Mouse (Mus musculus) MEL (cell line): ENCODE data around the gene Csnk1d.

ENCODE experiments used
- CTCF ChIP-seq, 3 experiments: IDR thresholded peaks in 2 of 3; conservative IDR thresholded peaks in 1 of 3; 2 replicates each; pipeline ENCODE4 v1.5.1; 2011 to 2012; ENCODE audit warnings: low read length in 3 of 3, low read depth in 2 of 3, mild to moderate bottlenecking in 2 of 3, improper control_type of control experiment in 1 of 3, inconsistent platforms in 1 of 3, mixed read lengths in 1 of 3, moderate library complexity in 1 of 3; ENCODE audit not compliant: control insufficient read depth in 1 of 3, insufficient read depth in 1 of 3, poor library complexity in 1 of 3, severe bottlenecking in 1 of 3
- EP300 ChIP-seq, 2 experiments: IDR thresholded peaks; 2 replicates each; pipeline ENCODE4 v1.6.1; 2011; ENCODE audit warnings: improper control_type of control experiment in 2 of 2, low read length in 2 of 2, low read depth in 1 of 2, mild to moderate bottlenecking in 1 of 2
- HCFC1 ChIP-seq: IDR thresholded peaks from 2 replicates; pipeline ENCODE4 v1.6.1; 2012; ENCODE audit warnings: low read depth, mild to moderate bottlenecking, inconsistent platforms, low read length, improper control_type of control experiment, moderate library complexity
- SMC3 ChIP-seq: IDR thresholded peaks from 2 replicates; pipeline ENCODE4 v1.6.1; 2011; ENCODE audit warnings: low read depth, low read length, improper control_type of control experiment

DNA sequence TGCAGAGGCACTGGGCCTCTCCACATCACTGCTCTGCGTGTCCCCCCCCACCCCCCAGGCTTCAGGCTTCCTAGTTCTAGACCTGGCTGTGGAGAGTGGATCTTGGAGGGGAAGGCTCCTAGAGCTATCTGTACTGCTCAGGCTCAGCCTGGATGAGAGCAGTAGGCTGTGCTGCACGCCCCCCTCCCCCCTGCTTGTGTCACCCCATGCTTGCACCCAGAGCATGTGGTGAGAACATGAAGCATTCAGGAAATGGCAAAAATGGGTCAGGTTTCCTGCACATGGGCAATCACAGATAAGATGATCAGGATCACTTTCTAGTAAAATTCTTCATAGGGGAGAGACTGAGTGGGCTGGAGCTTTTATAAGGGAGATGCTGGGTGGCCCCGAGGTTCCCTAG, 31.6 kb downstream of the Csnk1d start:
- TF ChIP-seq CTCF (IDR thresholded peaks at IDR 0.05 in 2 of 3, conservative IDR thresholded peaks at IDR 0.05 in 1 of 3; ENCODE audit: control insufficient read depth in 1 of 3, insufficient read depth in 1 of 3, low read depth in 2 of 3, low read length in 3 of 3, poor library complexity in 1 of 3, severe bottlenecking in 1 of 3) = no peak
- no peak for TF ChIP-seq SMC3
- TF ChIP-seq HCFC1 = no peak
- peak in 1 of 2 experiments; percentile 27; a peak in 1 of 4 replicates for TF ChIP-seq EP300 (IDR thresholded peaks at IDR 0.05; ENCODE audit: low read depth in 1 of 2, low read length in 2 of 2)
